Mouse (Mus musculus) thymus, postnatal 25 days (tissue): Measurements from ENCODE around the gene Erp29.

Source experiments
- DNase-seq: peaks from one replicate; pipeline ENCODE4 v3.0.0; 2022

Gene Erp29

DNA sequence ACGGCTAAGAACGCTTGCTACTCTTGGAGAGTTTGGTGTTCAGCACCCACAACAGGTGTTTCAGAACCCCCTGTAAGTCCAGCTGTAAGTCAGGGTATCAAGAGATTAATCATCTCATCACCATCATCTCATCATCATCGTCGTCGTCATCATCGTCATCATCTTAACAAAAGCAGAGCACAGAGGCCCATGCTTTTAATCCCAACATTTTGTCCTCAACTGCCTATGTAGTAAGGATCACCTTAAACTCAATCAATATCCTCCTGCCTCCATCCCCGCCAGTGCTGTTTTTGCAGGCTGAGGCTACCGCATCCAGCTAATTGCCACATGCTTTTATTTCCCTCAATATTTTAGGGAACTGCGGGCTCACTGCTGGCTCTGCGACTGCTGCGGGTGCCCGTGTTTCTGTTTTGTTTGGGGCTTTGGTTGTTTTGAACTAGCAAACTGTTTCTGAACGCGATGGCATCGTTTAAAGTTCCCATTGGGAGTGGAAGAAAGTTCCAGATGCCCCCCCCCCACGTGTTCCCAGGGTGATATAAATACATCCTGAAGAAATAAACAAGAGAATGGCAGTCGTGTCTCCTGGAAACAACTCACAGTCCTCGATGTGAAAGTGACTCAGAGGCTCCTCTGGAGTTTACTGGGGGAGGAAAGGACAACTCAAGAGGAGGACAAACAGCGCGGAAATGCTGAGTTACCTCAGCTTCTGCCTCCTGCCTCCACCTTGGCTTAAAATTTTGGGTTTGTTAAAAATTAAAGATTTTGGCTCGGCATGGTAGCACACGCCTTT lies 66.0 kb downstream of the Erp29 start:
- DNase-seq: no peak

DNA sequence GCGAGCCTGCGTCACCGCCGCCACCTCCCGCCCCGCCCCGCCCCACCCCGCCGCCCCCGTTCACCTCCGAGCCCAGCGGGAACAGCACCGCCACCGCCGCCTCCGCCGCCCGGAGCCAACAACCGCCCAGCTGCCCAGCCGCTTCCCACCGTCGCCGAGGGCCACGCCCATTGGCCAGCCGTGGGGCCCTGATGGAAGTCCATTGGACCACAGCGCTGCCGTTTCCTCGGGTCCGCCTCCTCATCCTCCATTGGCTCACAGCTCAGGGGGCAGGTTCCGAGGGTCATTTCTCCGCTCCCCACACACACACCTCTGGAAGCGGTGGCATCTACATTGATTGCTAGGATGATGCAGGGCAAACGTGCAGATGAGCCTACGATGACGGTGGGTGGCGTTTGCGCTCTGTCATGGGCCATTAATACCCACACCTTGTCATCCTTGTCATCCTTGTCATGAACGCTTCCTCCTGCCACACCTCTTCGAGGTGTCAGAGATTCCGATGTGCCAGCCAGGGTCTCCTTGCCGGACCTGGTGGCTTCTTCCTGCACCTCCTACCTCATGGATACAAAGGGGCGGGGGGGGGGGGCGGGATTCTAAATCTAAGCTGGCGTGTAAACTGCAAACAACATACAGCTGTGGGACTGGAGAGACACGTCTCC lies 66.7 kb downstream of the Erp29 start, which contains the start of gene Trafd1:
Gene Trafd1 (minus strand): TSS at position 172 of the 659 bp plus-strand sequence.
- peak; percentile 89 for DNase-seq

DNA sequence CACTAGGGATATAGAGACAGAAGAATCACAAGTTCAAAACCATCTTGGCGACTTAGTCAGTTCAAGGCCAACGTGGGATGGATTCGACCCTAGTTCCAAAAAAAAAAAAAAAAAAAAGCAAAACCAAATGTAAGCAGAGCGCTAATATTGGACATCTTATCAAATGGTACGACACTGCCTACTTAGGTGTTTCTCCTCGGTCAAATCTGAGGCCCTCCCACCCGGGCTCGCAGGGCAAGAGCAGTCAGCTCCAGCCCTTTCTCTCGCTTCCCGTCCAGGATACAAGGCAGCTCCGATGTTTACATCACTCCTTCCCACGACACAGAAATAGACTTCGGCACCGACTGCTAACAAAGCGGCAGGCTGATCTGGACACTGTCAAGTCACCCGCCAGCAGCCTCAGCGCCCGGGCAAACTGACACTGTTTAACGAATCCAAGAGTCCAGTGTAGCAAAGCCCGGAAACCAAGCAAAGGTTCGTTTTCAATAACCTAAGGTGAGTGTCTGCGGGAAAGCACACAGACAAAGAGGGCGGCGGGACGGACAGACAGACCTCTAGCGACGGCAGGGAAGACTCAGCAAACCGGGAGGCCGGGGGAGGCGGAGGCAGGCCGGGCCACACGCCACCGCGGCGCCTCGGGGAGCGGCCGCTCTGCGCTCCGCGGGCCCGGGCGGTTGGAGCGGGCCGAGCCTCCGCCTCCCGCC lies 67.4 kb downstream of the Erp29 start:
- no peak for DNase-seq

DNA sequence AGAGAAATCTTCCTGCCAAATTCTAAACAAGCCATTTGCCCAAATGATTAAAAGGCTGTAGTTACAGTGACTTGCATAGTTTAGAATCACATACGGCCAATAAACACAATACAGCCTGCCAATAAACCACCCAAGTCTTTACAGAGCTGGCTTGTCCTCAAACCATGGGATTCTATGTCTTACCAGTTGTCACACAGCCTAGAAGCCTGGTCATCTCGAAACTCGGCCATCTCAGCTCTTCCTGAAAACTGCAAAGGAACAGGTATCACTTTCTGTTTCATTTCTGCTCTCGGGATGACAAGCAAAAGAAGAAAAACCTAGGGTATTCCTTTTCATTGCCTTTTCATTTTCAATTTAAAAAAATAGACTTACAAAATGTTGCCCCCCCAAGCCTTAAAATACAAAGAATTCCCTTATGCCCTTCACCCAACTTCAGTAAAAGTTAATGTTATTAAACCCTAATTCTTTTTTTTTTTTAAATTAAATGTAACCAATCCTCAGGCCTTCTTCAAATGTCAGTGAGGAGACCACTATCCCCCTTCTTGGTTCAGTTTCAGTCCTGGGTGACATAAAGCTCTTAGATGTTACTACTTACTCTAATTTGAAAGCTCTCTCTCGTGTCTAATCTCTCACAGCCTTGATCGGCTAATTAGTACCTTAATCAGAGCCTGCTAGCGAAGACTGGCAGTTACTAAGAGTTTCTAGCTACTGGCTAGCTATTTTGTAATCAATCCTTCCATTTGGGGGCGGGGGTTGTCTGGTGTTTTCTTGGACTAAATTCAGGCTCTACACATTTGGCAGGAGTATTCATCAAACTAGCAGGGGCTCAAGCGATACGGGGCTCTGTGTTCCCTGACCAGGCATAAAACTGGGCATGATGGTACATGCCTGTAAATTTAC lies 68.2 kb downstream of the Erp29 start:
- DNase-seq: no peak

DNA sequence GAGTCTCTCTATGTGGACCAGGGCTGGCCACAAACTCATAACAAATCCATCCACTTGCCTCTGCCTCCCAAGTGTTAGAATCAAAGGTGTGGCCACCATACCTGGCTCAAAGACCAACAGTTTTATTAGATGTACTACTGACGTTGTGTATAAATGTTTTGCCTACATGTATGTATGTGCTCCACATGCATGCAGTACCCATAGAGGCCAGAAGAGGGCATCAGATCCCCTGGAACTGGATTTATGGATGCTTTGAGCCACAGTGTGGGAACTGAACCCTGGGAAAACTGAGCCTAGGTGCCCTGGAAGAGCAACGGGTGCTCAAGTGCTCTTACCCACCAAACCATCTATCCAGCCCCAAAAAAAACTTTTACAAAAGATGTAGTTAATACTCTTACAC lies 71.6 kb downstream of the Erp29 start:
- no peak for DNase-seq

DNA sequence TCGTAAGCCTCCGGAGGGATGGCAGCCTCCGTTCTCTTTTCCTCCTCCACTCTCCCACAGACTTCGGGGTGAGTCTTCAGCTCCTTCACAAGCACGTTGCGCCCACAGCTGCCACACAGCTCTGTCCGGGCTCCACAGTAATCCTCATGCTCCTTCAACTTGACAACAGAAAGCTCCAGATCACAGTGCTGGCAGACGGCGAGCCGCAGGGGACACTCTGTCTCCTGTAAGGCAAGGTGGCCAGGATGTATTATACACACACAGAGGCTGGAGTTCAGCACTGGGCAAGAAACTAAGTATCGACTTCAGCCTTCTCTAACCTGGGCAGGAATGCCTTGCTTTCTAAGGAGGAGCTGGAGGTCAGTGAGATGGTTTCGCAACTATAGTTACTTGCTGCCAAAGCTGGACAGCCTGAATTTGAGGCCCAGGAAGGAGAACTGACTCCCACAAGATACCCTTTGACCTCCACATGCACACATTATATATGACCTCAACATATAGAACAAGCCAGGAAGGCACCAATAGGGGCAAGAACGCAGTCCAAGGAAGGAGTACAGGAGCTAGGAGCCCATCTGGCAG lies 73.5 kb downstream of the Erp29 start:
- no peak for DNase-seq
